Mouse (Mus musculus): ENCODE results near the gene Tbc1d14. TPM values are rescaled to one million over a fixed set of nuclear protein-coding genes. Genes with fewer than 3 reads are reported as not detected.

The Tbc1d14 gene
- total RNA-seq, 2 experiments from 2014 or later: 7.2 to 17.9 TPM

DNA sequence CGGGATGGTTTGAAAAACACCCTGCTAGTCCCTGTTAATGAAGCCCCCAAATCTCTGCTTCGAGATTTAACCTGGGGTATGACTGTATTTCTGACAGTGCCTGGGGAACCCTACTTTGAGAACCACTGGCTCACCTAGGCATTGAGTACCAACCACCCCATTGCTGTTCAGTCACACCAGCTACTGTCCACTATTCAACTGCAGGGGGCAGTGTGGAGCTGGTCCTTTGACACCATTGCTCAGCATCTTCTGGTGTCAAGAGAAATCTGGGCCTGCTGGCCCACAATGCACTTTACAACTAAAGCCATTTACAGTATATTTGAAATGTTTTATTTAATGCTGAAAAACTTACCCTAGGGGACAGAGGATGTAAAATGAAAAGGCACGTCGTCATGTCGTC lies 118.8 kb downstream of the Tbc1d14 start:
- ATAC-seq (replicated peaks; ENCODE audit: poor library complexity, severe bottlenecking): peak; percentile 83

- no peak for ATAC-seq (replicated peaks; ENCODE audit: poor library complexity, severe bottlenecking)
Measured at GRCm38 (mm10) chr5:36472876-36473655, 120.0 kb downstream of the Tbc1d14 start.

- no peak for ATAC-seq (replicated peaks; ENCODE audit: poor library complexity, severe bottlenecking)
Measured at GRCm38 (mm10) chr5:36471206-36471605, 121.9 kb downstream of the Tbc1d14 start.

DNA sequence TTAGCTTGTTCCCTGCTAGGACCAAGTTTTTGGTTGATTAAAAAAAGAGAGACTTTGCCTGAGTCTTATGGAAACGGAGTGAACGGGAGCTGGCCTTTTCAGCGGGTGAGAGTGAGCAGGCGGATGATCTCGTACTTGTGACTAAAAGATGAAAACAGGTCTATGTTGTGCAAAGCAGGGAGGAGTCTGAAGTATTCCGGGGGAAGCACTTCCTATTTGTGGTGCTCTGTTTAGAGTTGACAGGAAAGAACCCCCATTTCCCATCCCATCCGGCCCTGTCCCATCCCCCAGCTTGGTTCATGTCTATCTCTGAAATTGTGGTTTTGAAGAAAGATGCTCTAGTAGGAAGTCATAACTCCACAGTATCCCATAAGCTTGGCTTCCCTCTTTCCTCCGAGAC lies 127.2 kb downstream of the Tbc1d14 start:
- ATAC-seq (replicated peaks; ENCODE audit: poor library complexity, severe bottlenecking): peak; percentile 17; the same call in 1 of the 2 replicates

DNA sequence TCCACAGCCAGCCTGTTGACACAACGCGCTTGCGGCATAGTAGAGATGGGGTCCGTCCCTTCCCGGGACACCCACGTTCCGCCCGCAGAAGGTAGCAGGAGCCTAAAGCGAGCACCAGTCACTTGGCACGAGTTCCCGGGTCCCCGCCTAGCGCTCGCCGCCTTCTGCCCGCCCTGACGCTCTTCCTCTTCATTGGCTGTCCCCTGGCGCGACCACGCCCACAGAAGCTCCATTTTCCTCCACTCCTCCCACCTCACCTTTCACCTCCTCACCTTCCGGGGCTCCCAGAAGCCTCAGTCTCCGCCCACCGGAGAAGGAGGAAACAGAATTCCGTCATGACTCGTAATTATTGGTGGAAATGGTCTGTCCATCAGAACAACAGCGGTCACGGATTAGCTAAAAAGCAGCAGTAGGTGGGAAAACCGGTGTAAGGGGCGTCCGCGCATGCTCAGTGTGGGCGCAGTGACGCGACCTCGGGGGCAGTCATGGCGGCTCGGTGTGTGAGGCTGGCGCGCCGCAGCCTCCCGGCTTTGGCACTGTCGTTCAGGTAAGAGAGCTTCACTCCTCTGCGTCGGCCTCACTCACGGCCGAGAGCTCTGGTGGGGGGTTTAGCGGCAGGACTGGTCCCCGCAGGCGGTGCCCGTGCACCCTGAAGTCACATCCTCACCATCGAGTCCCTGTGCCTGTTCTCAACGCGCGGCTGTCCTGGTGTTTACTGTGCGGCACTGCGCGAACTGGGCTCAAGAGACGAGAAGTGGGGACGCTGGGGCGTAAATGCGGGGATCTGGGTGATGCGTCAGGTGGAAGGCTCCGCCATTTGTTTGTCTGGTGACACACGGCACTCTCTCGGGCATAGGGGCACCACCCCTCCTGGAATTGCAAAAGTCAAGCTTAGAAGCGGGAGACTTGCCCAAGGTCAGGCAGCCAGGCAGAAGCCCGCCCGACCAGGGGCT lies 128.1 kb downstream of the Tbc1d14 start, which contains the start of gene Grpel1:
Gene Grpel1, plus strand, starts transcription at position 290 of the 953 bp plus-strand sequence.
- ATAC-seq (replicated peaks; ENCODE audit: poor library complexity, severe bottlenecking): peak; percentile 88

- ATAC-seq (replicated peaks; ENCODE audit: poor library complexity, severe bottlenecking): no peak
Measured at GRCm38 (mm10) chr5:36463391-36463790, 129.7 kb downstream of the Tbc1d14 start.

DNA sequence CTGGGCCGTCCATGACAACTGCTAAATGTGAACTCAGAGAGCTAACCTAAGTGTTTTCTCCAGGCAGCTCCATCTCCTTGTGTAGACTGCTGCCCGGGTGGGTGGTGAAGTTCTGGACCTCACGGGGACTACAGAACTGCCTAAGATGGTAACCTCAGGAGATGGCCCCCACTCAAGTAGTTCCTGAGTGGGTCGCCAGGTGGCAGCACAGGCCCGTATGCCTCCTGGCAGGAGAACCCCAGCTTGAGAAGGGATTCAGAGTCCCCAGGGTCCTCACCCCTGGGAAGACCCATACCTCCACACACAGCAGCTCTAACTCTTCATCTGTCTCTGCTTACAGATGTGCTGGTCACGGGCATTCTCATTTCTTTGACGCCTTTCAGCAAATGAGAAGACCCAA lies 130.3 kb downstream of the Tbc1d14 start:
- ATAC-seq (replicated peaks; ENCODE audit: poor library complexity, severe bottlenecking): peak; percentile 41

- no peak for ATAC-seq (replicated peaks; ENCODE audit: poor library complexity, severe bottlenecking)
Measured at GRCm38 (mm10) chr5:36461231-36461630, 131.8 kb downstream of the Tbc1d14 start.

- ATAC-seq (replicated peaks; ENCODE audit: poor library complexity, severe bottlenecking): no peak
Measured at GRCm38 (mm10) chr5:36460712-36461111, 132.4 kb downstream of the Tbc1d14 start.

- ATAC-seq (replicated peaks; ENCODE audit: poor library complexity, severe bottlenecking): 0 out of 2 replicates have a peak, but pooled peaks have one; percentile 35
Measured at GRCm38 (mm10) chr5:36458926-36459325, 134.2 kb downstream of the Tbc1d14 start.

DNA sequence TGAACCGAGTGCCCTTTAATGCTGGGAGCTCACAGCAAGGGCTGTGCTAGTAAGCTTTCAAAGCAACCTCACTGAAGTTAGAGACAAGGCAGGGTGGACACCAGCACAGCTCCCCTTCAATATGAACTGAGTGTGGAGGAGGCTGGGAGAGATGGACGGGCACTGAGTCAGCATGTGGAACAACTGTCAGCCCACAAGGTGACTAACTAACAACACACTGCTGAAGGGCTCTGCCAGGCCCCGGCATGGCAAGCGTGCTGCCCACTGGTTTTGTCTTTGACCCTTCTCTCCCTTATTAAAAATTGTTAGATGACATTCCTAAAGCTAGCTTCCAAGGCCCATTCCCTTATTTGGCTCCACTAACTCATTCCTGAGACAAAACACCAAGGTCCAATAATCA lies 135.4 kb downstream of the Tbc1d14 start:
- ATAC-seq (replicated peaks; ENCODE audit: poor library complexity, severe bottlenecking): no peak

- no peak for ATAC-seq (replicated peaks; ENCODE audit: poor library complexity, severe bottlenecking)
Measured at GRCm38 (mm10) chr5:36452821-36453220, 140.3 kb downstream of the Tbc1d14 start.

DNA sequence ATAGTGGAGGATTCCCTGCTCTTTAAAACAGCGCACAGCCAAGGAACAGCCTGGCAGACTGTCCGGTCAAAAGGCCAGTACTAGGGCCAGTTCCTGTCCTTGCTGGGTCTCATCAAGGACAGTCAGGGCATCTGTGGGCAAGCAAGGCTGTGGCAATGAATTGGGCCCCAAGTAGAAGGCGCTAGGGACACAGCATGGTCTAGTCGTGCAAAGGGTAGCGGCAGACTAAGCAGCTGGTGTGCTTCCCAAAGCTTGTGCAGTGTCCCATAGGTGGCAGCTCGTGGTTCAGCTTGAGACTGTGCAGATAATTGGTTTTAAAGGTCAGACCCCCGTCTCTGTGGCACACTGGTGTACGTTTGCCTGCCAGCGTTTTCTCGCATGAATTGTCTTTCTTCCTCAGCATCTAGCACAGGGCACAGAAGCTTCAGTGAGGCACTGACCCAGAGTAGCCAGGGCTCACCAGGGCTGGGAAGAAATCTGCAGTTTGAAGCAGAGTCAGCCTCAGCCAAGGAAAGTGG lies 141.1 kb downstream of the Tbc1d14 start:
- no peak for ATAC-seq (replicated peaks; ENCODE audit: poor library complexity, severe bottlenecking)

- peak; percentile 69 for ATAC-seq (replicated peaks; ENCODE audit: poor library complexity, severe bottlenecking)
Measured at GRCm38 (mm10) chr5:36451119-36451518, 142.0 kb downstream of the Tbc1d14 start.

- ATAC-seq (replicated peaks; ENCODE audit: poor library complexity, severe bottlenecking): no peak
Measured at GRCm38 (mm10) chr5:36449710-36450358, 143.2 kb downstream of the Tbc1d14 start.

DNA sequence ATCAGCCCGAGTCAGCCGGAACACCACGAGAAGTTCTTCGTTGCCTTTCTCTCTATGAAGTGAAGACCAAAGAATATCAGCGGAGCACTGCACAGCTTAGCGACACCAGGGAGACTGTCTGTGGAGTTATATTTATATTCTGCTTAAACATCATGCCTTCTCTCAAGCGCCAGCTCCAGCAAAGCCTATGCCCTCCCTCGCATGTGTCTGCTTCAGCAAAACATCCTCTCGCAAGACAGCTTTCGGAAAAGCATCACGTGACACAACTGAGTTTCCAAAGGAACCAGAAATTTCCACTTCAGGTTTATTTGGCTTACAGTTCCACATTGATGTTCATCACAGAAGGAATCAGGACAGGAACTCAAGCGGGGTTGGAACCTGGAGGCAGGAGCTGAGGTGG lies 145.2 kb downstream of the Tbc1d14 start:
- no peak for ATAC-seq (replicated peaks; ENCODE audit: poor library complexity, severe bottlenecking)

DNA sequence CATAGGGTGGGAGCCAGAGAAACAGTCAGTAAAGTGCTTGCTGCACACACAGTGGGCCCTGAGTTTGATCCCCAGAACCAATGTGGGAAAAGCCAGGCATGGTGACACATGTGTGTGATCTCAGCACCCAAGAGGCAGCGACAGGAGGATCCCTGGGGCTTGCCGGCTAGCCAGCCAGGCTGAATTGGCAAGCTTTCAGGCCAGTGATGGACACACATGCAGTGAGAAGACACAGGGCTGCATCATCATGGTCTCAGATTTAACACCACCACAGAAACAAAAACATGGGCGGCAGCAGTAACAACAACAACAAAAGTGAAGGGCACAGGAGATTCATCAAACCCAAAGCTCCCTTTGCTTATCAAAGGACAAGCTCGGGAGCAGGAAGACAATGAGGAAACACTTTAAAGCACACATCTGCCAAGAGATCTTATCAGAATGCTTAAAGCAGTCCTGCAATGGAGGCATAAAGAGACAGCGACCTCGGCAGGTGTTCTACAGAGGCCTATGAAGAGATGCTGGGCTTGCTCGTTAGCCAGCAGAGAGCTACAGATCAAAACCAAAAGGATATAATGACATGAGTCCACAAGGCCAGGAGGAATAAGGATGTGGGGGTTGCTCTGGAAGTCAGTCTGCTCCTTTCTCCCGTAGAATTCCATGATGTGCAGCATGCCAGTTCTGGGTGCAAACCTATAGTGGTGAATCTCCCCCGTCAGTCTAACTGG lies 146.7 kb downstream of the Tbc1d14 start:
- no peak for ATAC-seq (replicated peaks; ENCODE audit: poor library complexity, severe bottlenecking)

- no peak for ATAC-seq (replicated peaks; ENCODE audit: poor library complexity, severe bottlenecking)
Measured at GRCm38 (mm10) chr5:36445028-36445427, 148.0 kb downstream of the Tbc1d14 start.

DNA sequence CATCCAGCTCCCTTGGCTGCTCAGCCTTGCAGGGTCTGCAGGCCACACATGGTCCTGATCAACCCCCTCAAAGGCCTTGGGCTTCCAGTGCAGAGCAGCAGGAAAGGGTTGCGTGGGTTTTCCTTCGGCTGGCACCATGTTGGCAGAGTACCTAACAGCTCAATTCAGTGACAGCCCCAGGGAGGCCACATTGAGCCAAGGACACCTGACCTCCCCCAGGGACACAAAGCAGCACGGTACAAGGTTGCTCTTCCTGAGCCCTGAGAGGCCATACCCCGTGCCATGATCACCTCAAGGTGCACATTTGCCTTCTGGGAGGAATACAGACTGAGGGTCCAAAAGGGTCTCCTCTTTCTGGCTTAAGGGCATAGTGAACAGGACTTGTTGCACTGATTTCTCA lies 148.5 kb downstream of the Tbc1d14 start:
- no peak for ATAC-seq (replicated peaks; ENCODE audit: poor library complexity, severe bottlenecking)

- no peak for ATAC-seq (replicated peaks; ENCODE audit: poor library complexity, severe bottlenecking)
Measured at GRCm38 (mm10) chr5:36440741-36441140, 152.3 kb downstream of the Tbc1d14 start.

Measured in granulocyte monocyte progenitor cell, adult 5-6 weeks (primary cell).